Mouse (Mus musculus): Measurements from ENCODE around the gene Hdgfl2. TPM values are rescaled to one million over a fixed set of nuclear protein-coding genes. Genes with fewer than 3 reads are reported as not detected.

The Hdgfl2 gene
- total RNA-seq, 2 experiments from 2014 or later, result 38.9 to 42.2 TPM

- intact Hi-C loops (cut with DNase I), result no loop called here
Measured at GRCm38 (mm10) chr17:56148790-56149618, 69.6 kb downstream of the Hdgfl2 start.

GRCm38 (mm10) chr17:56149897-56150296 is 70.5 kb downstream of the Hdgfl2 start:
- DNase-seq, result no peak
- intact Hi-C loops (cut with DNase I), result no loop called here

More at GRCm38 (mm10) chr17:56148790-56149618, 69.6 kb downstream of the Hdgfl2 start:
- DNase-seq, result no peak

Other genes starting within 250 kb of the Hdgfl2 start
- gene Zfp119a, start 200.7 kb upstream of the Hdgfl2 start, total RNA-seq (2021), result 1 to 10 TPM; 5.5 to 5.6 TPM
- 1 to 10 TPM; 4.9 to 5.3 TPM for gene Zfp959, start 187.5 kb upstream of the Hdgfl2 start, total RNA-seq (2021)
- gene Zfp119b, start 130.1 kb upstream of the Hdgfl2 start, total RNA-seq (2021), result 1 to 10 TPM; 4.4 to 4.5 TPM
- under 1 TPM; 0.22 to 0.82 TPM for gene Ebi3, start 127.0 kb upstream of the Hdgfl2 start, total RNA-seq (2021)
- 10 to 100 TPM; 12.8 TPM for gene Yju2, start 120.5 kb upstream of the Hdgfl2 start, total RNA-seq (2021)
- gene Shd, start 109.2 kb upstream of the Hdgfl2 start, total RNA-seq (2021), result 1 to 10 TPM; 1.8 to 3.4 TPM
- gene Fsd1, start 93.1 kb upstream of the Hdgfl2 start, total RNA-seq (2021), result under 1 TPM in 1 of 2 experiments, not detected in 1; 0.31 TPM
- 10 to 100 TPM; 17.8 to 18.8 TPM for gene Stap2, start 74.0 kb upstream of the Hdgfl2 start, total RNA-seq (2021)
- 10 to 100 TPM; 47.4 to 50.1 TPM for gene Mpnd, start 73.9 kb upstream of the Hdgfl2 start, total RNA-seq (2021)
- 10 to 100 TPM; 32.0 to 33.9 TPM for gene Sh3gl1, start 43.0 kb upstream of the Hdgfl2 start, total RNA-seq (2021)
- 1 to 10 TPM; 5.2 to 6.3 TPM for gene Chaf1a, start 39.2 kb upstream of the Hdgfl2 start, total RNA-seq (2021)
- 10 to 100 TPM; 50.9 to 57.4 TPM for gene Ubxn6, start 4.6 kb upstream of the Hdgfl2 start, total RNA-seq (2021)
- 100 to 1,000 TPM in 1 of 2 experiments, 10 to 100 TPM in 1; 80.9 to 155 TPM for gene Plin4, start 30.2 kb downstream of the Hdgfl2 start, total RNA-seq (2021)
- gene Plin5, start 38.0 kb downstream of the Hdgfl2 start, total RNA-seq (2021), result 100 to 1,000 TPM; 126 to 166 TPM
- gene Lrg1, start 42.4 kb downstream of the Hdgfl2 start, total RNA-seq (2021), result 10 to 100 TPM; 12.6 to 25.2 TPM
- gene Sema6b, start 60.7 kb downstream of the Hdgfl2 start, total RNA-seq (2021), result 10 to 100 TPM; 11.3 to 13.7 TPM
- 1 to 10 TPM; 5.8 to 8.4 TPM for gene Tnfaip8l1, start 82.8 kb downstream of the Hdgfl2 start, total RNA-seq (2021)
- 10 to 100 TPM; 36.6 to 40.3 TPM for gene Mydgf, start 104.3 kb downstream of the Hdgfl2 start, total RNA-seq (2021)
- gene Dpp9, start 139.3 kb downstream of the Hdgfl2 start, total RNA-seq (2021), result 10 to 100 TPM; 29.1 to 33.3 TPM
- 10 to 100 TPM; 81.5 to 94.9 TPM for gene Fem1a, start 177.2 kb downstream of the Hdgfl2 start, total RNA-seq (2021)
- gene Ticam1, start 197.2 kb downstream of the Hdgfl2 start, total RNA-seq (2021), result 10 to 100 TPM; 11.6 to 12.7 TPM
- 10 to 100 TPM; 67.0 to 81.9 TPM for gene Plin3, start 213.2 kb downstream of the Hdgfl2 start, total RNA-seq (2021)
- gene Arrdc5, start 220.7 kb downstream of the Hdgfl2 start, total RNA-seq (2021), result not detected
- gene Uhrf1, start 223.7 kb downstream of the Hdgfl2 start, total RNA-seq (2021), result 10 to 100 TPM; 21.6 to 23.3 TPM
- 10 to 100 TPM; 42.4 to 44.9 TPM for gene Kdm4b, start 246.4 kb downstream of the Hdgfl2 start, total RNA-seq (2021)